Mouse (Mus musculus): Measurements from ENCODE around the gene Dgkq. TPM values are rescaled to one million over a fixed set of nuclear protein-coding genes. Genes with fewer than 3 reads are reported as not detected.

Dgkq gene
- polyA plus RNA-seq, 1 experiment: 4.7 TPM

GRCm38 (mm10) chr5:108658611-108659010 is 10.9 kb downstream of the Dgkq start:
- no peak overlapping the region for H3ac ChIP-seq (ENCODE audit: control insufficient read depth, insufficient read length, low read depth)
- H3K4me3 ChIP-seq (ENCODE audit: insufficient read depth, poor library complexity, severe bottlenecking): no peak overlapping the region
- peaks cover 4% of the 10 kb centered on the region for H3K79me3 ChIP-seq (ENCODE audit: low read depth)
- TF ChIP-seq MYOD1 (IDR thresholded peaks at IDR 0.05; ENCODE audit: control insufficient read depth, insufficient read length, low read depth) (no peak), MAX (IDR thresholded peaks at IDR 0.05) (no peak), FOSL1 (IDR thresholded peaks at IDR 0.05; ENCODE audit: insufficient read depth, low read length, poor library complexity, severe bottlenecking) (no peak), USF1 (IDR thresholded peaks at IDR 0.05; ENCODE audit: low read depth) (no peak), CEBPB (IDR thresholded peaks at IDR 0.05; ENCODE audit: low read depth) (no peak), MYOG (IDR thresholded peaks at IDR 0.05; ENCODE audit: control insufficient read depth, extremely low read depth, insufficient read length) (no peak), CTCF (IDR thresholded peaks at IDR 0.05; ENCODE audit: control insufficient read depth, insufficient read depth, insufficient read length) (no peak)
- peaks cover 13% of the 10 kb centered on the region for H3K79me2 ChIP-seq (ENCODE audit: control insufficient read depth, insufficient read depth)
- no peaks in the 10 kb centered on the region for H3K27me3 ChIP-seq (ENCODE audit: control insufficient read depth, insufficient read depth, insufficient read length)
- H3K36me3 ChIP-seq (ENCODE audit: control insufficient read depth, insufficient read depth): peaks cover 11% of the 10 kb centered on the region

- peaks cover 13% of the 10 kb centered on the region for H3K79me2 ChIP-seq (ENCODE audit: control insufficient read depth, insufficient read depth)
- H3K36me3 ChIP-seq (ENCODE audit: control insufficient read depth, insufficient read depth): peaks cover 16% of the 10 kb centered on the region
- H3K27me3 ChIP-seq (ENCODE audit: control insufficient read depth, insufficient read depth, insufficient read length): no peaks in the 10 kb centered on the region
- no peak overlapping the region for H3K4me3 ChIP-seq (ENCODE audit: insufficient read depth, poor library complexity, severe bottlenecking)
- peaks cover 4% of the 10 kb centered on the region for H3K79me3 ChIP-seq (ENCODE audit: low read depth)
- TF ChIP-seq MYOD1 (IDR thresholded peaks at IDR 0.05; ENCODE audit: control insufficient read depth, insufficient read length, low read depth): no peak
- TF ChIP-seq MYOG (IDR thresholded peaks at IDR 0.05; ENCODE audit: control insufficient read depth, extremely low read depth, insufficient read length): no peak
- no peak for TF ChIP-seq FOSL1 (IDR thresholded peaks at IDR 0.05; ENCODE audit: insufficient read depth, low read length, poor library complexity, severe bottlenecking)
- no peak for TF ChIP-seq CEBPB (IDR thresholded peaks at IDR 0.05; ENCODE audit: low read depth)
- no peak overlapping the region for H3ac ChIP-seq (ENCODE audit: control insufficient read depth, insufficient read length, low read depth)
Measured at GRCm38 (mm10) chr5:108657406-108657805, 12.1 kb downstream of the Dgkq start.

DNA sequence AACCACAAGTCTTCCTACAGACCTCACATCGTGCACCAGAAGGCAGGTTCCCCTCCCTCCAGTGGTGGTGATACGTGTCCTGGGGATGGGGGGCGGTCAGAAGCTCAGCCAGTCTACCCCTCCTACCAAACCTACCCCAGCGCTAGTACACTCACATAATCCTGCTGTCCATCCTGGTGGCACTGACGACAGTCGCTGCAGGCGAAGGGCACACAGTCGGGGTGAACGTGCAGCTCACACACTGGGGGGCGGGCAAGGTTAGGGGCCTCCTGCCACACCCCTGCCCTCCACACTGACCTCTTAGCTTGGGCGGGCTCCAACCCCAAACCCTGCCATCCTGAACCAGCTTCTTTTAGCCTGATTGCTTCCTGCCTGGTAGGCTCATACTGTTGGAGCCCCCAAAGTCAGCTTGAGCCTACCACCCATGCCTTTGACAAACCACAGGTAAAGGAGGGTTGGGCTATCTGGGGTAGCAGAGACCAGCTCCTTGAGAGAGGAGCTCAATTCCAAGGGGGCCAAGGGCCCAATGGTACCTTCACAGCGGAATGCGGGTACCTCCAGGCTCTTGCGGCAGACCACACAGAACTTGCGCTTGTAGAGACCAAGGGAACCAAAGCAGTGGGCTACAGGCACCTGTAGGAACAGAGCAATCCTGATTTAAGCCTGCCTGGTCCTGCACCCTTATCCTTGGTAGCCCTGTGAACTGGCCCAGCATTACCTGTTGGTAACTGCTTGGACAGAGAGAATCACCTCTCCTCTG is 13.4 kb downstream of the Dgkq start:
- Histone ChIP-seq H3K4me3 (ENCODE audit: insufficient read depth, poor library complexity, severe bottlenecking) (no peak overlapping the region), H3ac (ENCODE audit: control insufficient read depth, insufficient read length, low read depth) (no peak overlapping the region), H3K36me3 (ENCODE audit: control insufficient read depth, insufficient read depth) (peaks cover 16% of the 10 kb centered on the region), H3K79me2 (ENCODE audit: control insufficient read depth, insufficient read depth) (peaks cover 13% of the 10 kb centered on the region), H3K79me3 (ENCODE audit: low read depth) (peaks cover 4% of the 10 kb centered on the region), H3K27me3 (ENCODE audit: control insufficient read depth, insufficient read depth, insufficient read length) (no peaks in the 10 kb centered on the region)
- TF ChIP-seq MAX (IDR thresholded peaks at IDR 0.05) (no peak), USF1 (IDR thresholded peaks at IDR 0.05; ENCODE audit: low read depth) (no peak), CEBPB (IDR thresholded peaks at IDR 0.05; ENCODE audit: low read depth) (no peak), FOSL1 (IDR thresholded peaks at IDR 0.05; ENCODE audit: insufficient read depth, low read length, poor library complexity, severe bottlenecking) (no peak), CTCF (IDR thresholded peaks at IDR 0.05; ENCODE audit: control insufficient read depth, insufficient read depth, insufficient read length) (no peak), MYOD1 (IDR thresholded peaks at IDR 0.05; ENCODE audit: control insufficient read depth, insufficient read length, low read depth) (no peak), MYOG (IDR thresholded peaks at IDR 0.05; ENCODE audit: control insufficient read depth, extremely low read depth, insufficient read length) (no peak)

DNA sequence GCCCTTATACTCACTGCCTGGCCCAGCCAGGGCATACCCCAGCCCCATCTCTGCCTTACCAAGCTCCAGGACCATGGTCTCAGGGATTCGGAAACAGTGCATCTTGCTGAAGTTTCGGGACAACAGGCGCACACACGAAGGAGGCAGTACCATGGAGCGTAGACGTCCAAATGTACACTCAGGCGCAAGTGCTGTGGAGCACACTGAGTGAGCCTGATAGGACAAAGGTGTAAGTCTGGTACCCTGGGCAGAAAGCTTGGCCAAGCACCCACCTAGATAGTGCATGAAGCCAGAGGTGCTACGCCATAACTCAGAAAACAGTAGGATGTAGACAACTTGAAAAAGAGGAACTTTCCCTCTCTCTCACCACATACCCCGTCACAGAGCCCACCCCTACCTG is 14.1 kb downstream of the Dgkq start:
- no peaks in the 10 kb centered on the region for H3K27me3 ChIP-seq (ENCODE audit: control insufficient read depth, insufficient read depth, insufficient read length)

DNA sequence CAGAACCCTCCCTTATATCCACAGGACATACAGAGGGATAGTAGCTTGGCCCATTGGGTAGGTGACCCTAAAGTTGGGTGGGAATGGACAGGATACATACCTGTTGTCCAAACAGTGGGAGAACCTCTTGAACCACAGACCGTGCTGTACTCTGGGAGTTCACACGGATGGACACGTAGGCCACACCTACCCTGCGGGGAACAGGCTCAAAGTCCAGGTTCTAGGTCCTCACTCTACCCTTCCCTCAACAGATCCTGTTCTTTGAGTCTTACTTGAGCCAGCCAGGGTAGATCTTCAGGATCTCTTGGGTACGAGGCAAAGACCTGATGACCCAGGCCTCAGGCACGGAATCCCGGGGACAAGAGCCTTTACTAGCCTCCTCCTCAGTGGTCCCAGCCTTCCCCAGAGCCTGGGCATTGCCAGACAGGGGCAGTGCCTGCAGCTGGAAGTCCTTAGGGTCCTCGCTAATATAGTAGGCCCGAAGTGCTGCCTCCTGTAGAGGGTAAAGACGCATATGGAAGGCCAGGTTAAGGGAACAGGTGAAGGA is 15.0 kb downstream of the Dgkq start:
- H3K4me3 ChIP-seq (ENCODE audit: insufficient read depth, poor library complexity, severe bottlenecking): no peak overlapping the region
- H3ac ChIP-seq (ENCODE audit: control insufficient read depth, insufficient read length, low read depth): no peak overlapping the region

More for the DNA sequence above, 14.1 kb downstream of the Dgkq start:
- peaks cover 4% of the 10 kb centered on the region for H3K79me3 ChIP-seq (ENCODE audit: low read depth)
- H3K4me3 ChIP-seq (ENCODE audit: insufficient read depth, poor library complexity, severe bottlenecking): no peak overlapping the region
- TF ChIP-seq CTCF (IDR thresholded peaks at IDR 0.05; ENCODE audit: control insufficient read depth, insufficient read depth, insufficient read length): no peak
- H3ac ChIP-seq (ENCODE audit: control insufficient read depth, insufficient read length, low read depth): no peak overlapping the region
- H3K79me2 ChIP-seq (ENCODE audit: control insufficient read depth, insufficient read depth): peaks cover 13% of the 10 kb centered on the region
- peaks cover 16% of the 10 kb centered on the region for H3K36me3 ChIP-seq (ENCODE audit: control insufficient read depth, insufficient read depth)

More for the DNA sequence above, 15.0 kb downstream of the Dgkq start:
- Histone ChIP-seq H3K79me3 (ENCODE audit: low read depth) (no peaks in the 10 kb centered on the region), H3K79me2 (ENCODE audit: control insufficient read depth, insufficient read depth) (peaks cover 5% of the 10 kb centered on the region), H3K27me3 (ENCODE audit: control insufficient read depth, insufficient read depth, insufficient read length) (no peaks in the 10 kb centered on the region), H3K36me3 (ENCODE audit: control insufficient read depth, insufficient read depth) (peaks cover 16% of the 10 kb centered on the region)
- TF ChIP-seq MAX (IDR thresholded peaks at IDR 0.05): no peak
- no peak for TF ChIP-seq CTCF (IDR thresholded peaks at IDR 0.05; ENCODE audit: control insufficient read depth, insufficient read depth, insufficient read length)
- TF ChIP-seq CEBPB (IDR thresholded peaks at IDR 0.05; ENCODE audit: low read depth): no peak
- no peak for TF ChIP-seq USF1 (IDR thresholded peaks at IDR 0.05; ENCODE audit: low read depth)
- no peak for TF ChIP-seq MYOD1 (IDR thresholded peaks at IDR 0.05; ENCODE audit: control insufficient read depth, insufficient read length, low read depth)
- no peak for TF ChIP-seq MYOG (IDR thresholded peaks at IDR 0.05; ENCODE audit: control insufficient read depth, extremely low read depth, insufficient read length)
- no peak for TF ChIP-seq FOSL1 (IDR thresholded peaks at IDR 0.05; ENCODE audit: insufficient read depth, low read length, poor library complexity, severe bottlenecking)
